In genomic region chr13:49480551-49480950, GRCm38 (mm10) we compare ENCODE assay signal across 7 mouse cellular contexts. TPM values are rescaled to one million over a fixed set of nuclear protein-coding genes. Genes with fewer than 3 reads are reported as not detected.
A peak's percentile ranks its signal among the peaks of the same experiment; 100 is the strongest.
DNase-seq lines count a peak whose midpoint lies in the region; ATAC-seq lines count a peak whose summit lies in the region.

No protein-coding gene starts in this region.

- no peak overlapping the region for H3K4me2 ChIP-seq in kidney, embryonic 16.5 days (replicated peaks; ENCODE audit: low read depth, low read length)
- no peak overlapping the region for H3K4me2 ChIP-seq in embryonic facial prominence, embryonic 15.5 days (replicated peaks)
- H3K4me2 ChIP-seq in midbrain, embryonic 15.5 days = no peak overlapping the region

- no peak for DNase-seq in kidney, adult 8-10 months
- DNase-seq in cerebellum, adult 11-12 months = peak; percentile 45
- DNase-seq in lung, postnatal 14 days = peak; percentile 38
- DNase-seq in urinary bladder, adult 2 months (ENCODE audit: low spot score) = no peak

- no peaks in the 10 kb centered on the region for H3K36me3 ChIP-seq in kidney, embryonic 16.5 days (ENCODE audit: insufficient read depth, low read length)
- H3K36me3 ChIP-seq in embryonic facial prominence, embryonic 15.5 days = no peaks in the 10 kb centered on the region
- no peaks in the 10 kb centered on the region for H3K36me3 ChIP-seq in midbrain, embryonic 15.5 days (replicated peaks)

- 79% methylated on average over 5 of the region's 5 CpGs for WGBS in kidney, embryonic 16.5 days
- WGBS in embryonic facial prominence, embryonic 15.5 days = 36% methylated on average over 5 of the region's 5 CpGs
- 58% methylated on average over 5 of the region's 5 CpGs for WGBS in midbrain, embryonic 15.5 days

- no peaks in the 10 kb centered on the region for H3K4me1 ChIP-seq in kidney, embryonic 16.5 days (ENCODE audit: insufficient read depth, low read length)
- peaks cover 22% of the 10 kb centered on the region for H3K4me1 ChIP-seq in embryonic facial prominence, embryonic 15.5 days
- no peaks in the 10 kb centered on the region for H3K4me1 ChIP-seq in midbrain, embryonic 15.5 days

- H3K4me3 ChIP-seq in kidney, embryonic 16.5 days (ENCODE audit: low read length) = no peak overlapping the region
- H3K4me3 ChIP-seq in embryonic facial prominence, embryonic 15.5 days (replicated peaks) = no peak overlapping the region
- no peak overlapping the region for H3K4me3 ChIP-seq in midbrain, embryonic 15.5 days

- H3K27me3 ChIP-seq in kidney, embryonic 16.5 days (ENCODE audit: insufficient read depth, low read length) = no peaks in the 10 kb centered on the region
- H3K27me3 ChIP-seq in embryonic facial prominence, embryonic 15.5 days = no peaks in the 10 kb centered on the region
- no peaks in the 10 kb centered on the region for H3K27me3 ChIP-seq in midbrain, embryonic 15.5 days (replicated peaks)

- no peak overlapping the region for H3K9ac ChIP-seq in kidney, embryonic 16.5 days (replicated peaks; ENCODE audit: low read length)
- no peak overlapping the region for H3K9ac ChIP-seq in embryonic facial prominence, embryonic 15.5 days
- no peak overlapping the region for H3K9ac ChIP-seq in midbrain, embryonic 15.5 days

- no peaks in the 10 kb centered on the region for H3K9me3 ChIP-seq in kidney, embryonic 16.5 days (ENCODE audit: low read length)
- no peaks in the 10 kb centered on the region for H3K9me3 ChIP-seq in embryonic facial prominence, embryonic 15.5 days (replicated peaks)
- no peaks in the 10 kb centered on the region for H3K9me3 ChIP-seq in midbrain, embryonic 15.5 days

- H3K27ac ChIP-seq in kidney, embryonic 16.5 days (ENCODE audit: low read length) = peak overlapping the region; percentile 13; the same call in 1 of the 2 replicates
- H3K27ac ChIP-seq in embryonic facial prominence, embryonic 15.5 days (replicated peaks) = peak overlapping the region; percentile 87
- no peak overlapping the region for H3K27ac ChIP-seq in midbrain, embryonic 15.5 days

- no peak for ATAC-seq in kidney, embryonic 16.5 days (ENCODE audit: low FRiP score, low TSS enrichment)
- no peak; the same call in 1 of the 2 replicates for ATAC-seq in embryonic facial prominence, embryonic 15.5 days (ENCODE audit: insufficient number of reproducible peaks, low FRiP score, low TSS enrichment, low read depth)
- ATAC-seq in midbrain, embryonic 15.5 days (replicated peaks) = no peak

RNA-seq across cellular contexts. Expression of gene Tes3-ps, which starts 12.6 kb away (rescaled TPM):
- 0.76 and 1.9 TPM in 2 replicates for polyA plus RNA-seq in kidney, embryonic 16.5 days (2015; fragmentation: Nextera tagmentation; extraction: Ambion mirVana)
- polyA plus RNA-seq in embryonic facial prominence, embryonic 15.5 days (2015; fragmentation: Nextera tagmentation; extraction: Ambion mirVana) = 0.79 and 1.7 TPM in 2 replicates
- polyA plus RNA-seq in urinary bladder, adult 2 months (2012; rRNA removed) = 0.14 and 0.25 TPM in 2 replicates
- 0.62 and 0.66 TPM in 2 replicates for polyA plus RNA-seq in midbrain, embryonic 15.5 days (2015; fragmentation: Nextera tagmentation; extraction: Ambion mirVana)

RNA-seq across cellular contexts. Expression of gene Ecm2, which starts 24.1 kb away (rescaled TPM):
- 1.1 and 1.3 TPM in 2 replicates for polyA plus RNA-seq in kidney, embryonic 16.5 days (2015; fragmentation: Nextera tagmentation; extraction: Ambion mirVana)
- polyA plus RNA-seq in embryonic facial prominence, embryonic 15.5 days (2015; fragmentation: Nextera tagmentation; extraction: Ambion mirVana) = 2.2 and 2.3 TPM in 2 replicates
- polyA plus RNA-seq in urinary bladder, adult 2 months (2012; rRNA removed) = 11.8 and 13.4 TPM in 2 replicates
- polyA plus RNA-seq in midbrain, embryonic 15.5 days (2015; fragmentation: Nextera tagmentation; extraction: Ambion mirVana) = 1.8 and 1.9 TPM in 2 replicates

RNA-seq across cellular contexts. Expression of gene Ippk, which starts 59.5 kb away (rescaled TPM):
- polyA plus RNA-seq in kidney, embryonic 16.5 days (2015; fragmentation: Nextera tagmentation; extraction: Ambion mirVana) = 17.4 and 17.9 TPM in 2 replicates
- 12.7 and 13.4 TPM in 2 replicates for polyA plus RNA-seq in embryonic facial prominence, embryonic 15.5 days (2015; fragmentation: Nextera tagmentation; extraction: Ambion mirVana)
- polyA plus RNA-seq in urinary bladder, adult 2 months (2012; rRNA removed) = 10.0 and 12.4 TPM in 2 replicates
- 14.0 and 14.4 TPM in 2 replicates for polyA plus RNA-seq in midbrain, embryonic 15.5 days (2015; fragmentation: Nextera tagmentation; extraction: Ambion mirVana)

Comparison
In these comparisons a context has a peak if more than half of its experiments do, and no peak if none do; other contexts are left out.
1. DNase-seq: peak in cerebellum, adult 11-12 months (single experiment) and lung, postnatal 14 days (single experiment); none in kidney, adult 8-10 months (0 of 2) and urinary bladder, adult 2 months (single experiment).